Mouse (Mus musculus): Measurements from ENCODE around the gene Kcnip1.

The Kcnip1 gene

GRCm38 (mm10) chr11:33700725-33701124 is 292.2 kb downstream of the Kcnip1 start:
- in situ Hi-C loops (cut with MboI, MseI) = no loop called here

- in situ Hi-C loops (cut with MboI, MseI) = loop anchor here (10.0 kb wide), 1 partner anchor 1035 kb away; no protein-coding TSS in a partner anchor
Measured at GRCm38 (mm10) chr11:33690181-33690580, 302.8 kb downstream of the Kcnip1 start.

- in situ Hi-C loops (cut with MboI, MseI) = no loop called here
Measured at GRCm38 (mm10) chr11:33685904-33686303, 307.0 kb downstream of the Kcnip1 start.

- in situ Hi-C loops (cut with MboI, MseI) = no loop called here
Measured at GRCm38 (mm10) chr11:33680151-33680550, 312.8 kb downstream of the Kcnip1 start.

- in situ Hi-C loops (cut with MboI, MseI) = no loop called here
Measured at GRCm38 (mm10) chr11:33670105-33670965, 322.6 kb downstream of the Kcnip1 start.

- in situ Hi-C loops (cut with MboI, MseI) = no loop called here
Measured at GRCm38 (mm10) chr11:33668376-33668775, 324.6 kb downstream of the Kcnip1 start.

- in situ Hi-C loops (cut with MboI, MseI) = no loop called here
Measured at GRCm38 (mm10) chr11:33663599-33663998, 329.4 kb downstream of the Kcnip1 start.

GRCm38 (mm10) chr11:33660016-33660913 is 332.7 kb downstream of the Kcnip1 start:
- in situ Hi-C loops (cut with MboI, MseI) = no loop called here

GRCm38 (mm10) chr11:33655861-33656593 is 336.9 kb downstream of the Kcnip1 start:
- in situ Hi-C loops (cut with MboI, MseI) = no loop called here

GRCm38 (mm10) chr11:33655221-33655620 is 337.7 kb downstream of the Kcnip1 start:
- in situ Hi-C loops (cut with MboI, MseI) = no loop called here

GRCm38 (mm10) chr11:33654485-33654884 is 338.5 kb downstream of the Kcnip1 start:
- in situ Hi-C loops (cut with MboI, MseI) = no loop called here

GRCm38 (mm10) chr11:33649358-33649757 is 343.6 kb downstream of the Kcnip1 start:
- in situ Hi-C loops (cut with MboI, MseI) = no loop called here

GRCm38 (mm10) chr11:33637107-33637506 is 355.8 kb downstream of the Kcnip1 start:
- in situ Hi-C loops (cut with MboI, MseI) = no loop called here

GRCm38 (mm10) chr11:33627136-33627742 is 365.7 kb downstream of the Kcnip1 start:
- in situ Hi-C loops (cut with MboI, MseI) = no loop called here

GRCm38 (mm10) chr11:33614218-33614617 is 378.7 kb downstream of the Kcnip1 start:
- in situ Hi-C loops (cut with MboI, MseI) = loop anchor here (5.0 kb wide), 2 partner anchors 282 to 442 kb away; no protein-coding TSS in a partner anchor

GRCm38 (mm10) chr11:33607784-33608183 is 385.2 kb downstream of the Kcnip1 start:
- in situ Hi-C loops (cut with MboI, MseI) = no loop called here

- in situ Hi-C loops (cut with MboI, MseI) = no loop called here
Measured at GRCm38 (mm10) chr11:33603174-33603573, 389.8 kb downstream of the Kcnip1 start.

- in situ Hi-C loops (cut with MboI, MseI) = no loop called here
Measured at GRCm38 (mm10) chr11:33598986-33599385, 394.0 kb downstream of the Kcnip1 start, which contains the start of gene D130052B06Rik. TSS of gene D130052B06Rik (plus strand) at chr11:33599302.

GRCm38 (mm10) chr11:33596655-33597054 is 396.3 kb downstream of the Kcnip1 start:
- in situ Hi-C loops (cut with MboI, MseI) = no loop called here

- in situ Hi-C loops (cut with MboI, MseI) = no loop called here
Measured at GRCm38 (mm10) chr11:33592826-33593225, 400.1 kb downstream of the Kcnip1 start.

GRCm38 (mm10) chr11:33590771-33591170 is 402.2 kb downstream of the Kcnip1 start:
- in situ Hi-C loops (cut with MboI, MseI) = no loop called here
